Mouse (Mus musculus) spleen, adult 2 months (tissue): ENCODE data around the gene Kcnk13.

ENCODE experiments used
- CTCF ChIP-seq: fragments of 200-500 bp; IDR thresholded peaks from 2 replicates; pipeline ENCODE4 v1.5.1; 2011; ENCODE audit warnings: mild to moderate bottlenecking, inconsistent platforms; ENCODE audit not compliant: insufficient read depth, insufficient read length, insufficient replicate concordance; ENCODE audit errors: extremely low read depth
- POLR2A ChIP-seq: fragments of 200-500 bp; IDR thresholded peaks from 2 replicates; pipeline ENCODE4 v1.6.1; 2011; ENCODE audit warnings: low read depth, low read length, inconsistent platforms

DNA sequence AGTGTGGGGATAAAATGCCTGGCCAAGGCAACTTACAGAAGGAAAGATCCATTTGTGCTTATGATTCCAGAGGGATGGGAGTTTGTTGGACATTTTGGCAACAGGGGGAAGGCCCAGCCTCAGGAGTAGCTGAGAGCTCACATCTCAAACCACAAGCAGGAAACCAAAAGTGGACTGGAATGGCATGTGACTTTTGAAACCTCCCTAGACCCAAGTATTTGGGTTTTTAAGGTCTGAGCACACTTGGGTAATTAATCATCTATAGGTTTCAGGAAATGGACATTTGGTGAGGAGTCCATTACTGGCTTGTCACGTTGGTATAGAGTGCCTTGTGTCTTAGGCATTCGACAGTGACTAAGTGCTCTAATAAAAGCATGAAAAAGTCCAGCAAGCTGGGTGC is 42.4 kb downstream of the Kcnk13 start:
- TF ChIP-seq POLR2A (no peak), CTCF (no peak)
